Mouse (Mus musculus): ENCODE data around the gene Pkig.

Pkig gene

DNA sequence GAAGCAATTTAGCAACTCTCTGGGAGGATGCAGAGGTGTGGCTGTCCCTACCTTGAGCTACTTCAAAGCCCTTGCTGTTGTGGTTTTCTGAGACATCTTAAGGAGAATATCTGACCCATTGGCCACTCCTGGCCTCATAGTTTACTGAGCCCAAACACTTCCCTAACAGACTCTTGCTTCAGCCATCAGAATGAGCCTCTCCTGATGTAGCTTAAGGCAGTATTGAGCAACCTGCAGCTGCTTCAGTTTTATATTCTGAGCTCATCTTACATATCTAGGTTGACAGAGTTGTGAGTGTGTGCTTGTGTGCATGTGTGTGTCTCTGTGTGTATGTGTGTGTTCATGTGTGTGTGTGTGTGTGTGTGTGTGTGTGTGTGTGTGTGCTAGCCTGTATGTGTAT lies 108.1 kb downstream of the Pkig start:
- DNase-seq, result no peak

DNA sequence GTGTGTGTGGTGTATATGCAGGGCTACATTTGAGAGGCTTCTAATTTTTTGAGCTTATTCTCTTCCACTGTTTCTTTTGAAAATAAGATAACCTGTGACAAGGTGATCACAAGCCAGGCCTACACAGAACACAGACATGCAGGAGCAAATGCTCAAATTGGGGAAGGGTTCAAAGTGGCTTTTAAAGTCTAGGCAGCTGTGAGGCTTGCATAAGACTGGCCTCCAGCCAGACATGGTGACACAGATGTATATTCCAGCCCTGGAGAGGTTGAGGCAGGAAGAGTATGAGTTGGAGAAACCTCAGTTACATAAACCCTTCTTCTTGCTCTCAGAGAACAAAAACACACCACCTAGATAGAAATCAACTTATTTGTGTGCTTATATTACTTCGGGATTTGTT lies 108.7 kb downstream of the Pkig start:
- DNase-seq, result no peak

DNA sequence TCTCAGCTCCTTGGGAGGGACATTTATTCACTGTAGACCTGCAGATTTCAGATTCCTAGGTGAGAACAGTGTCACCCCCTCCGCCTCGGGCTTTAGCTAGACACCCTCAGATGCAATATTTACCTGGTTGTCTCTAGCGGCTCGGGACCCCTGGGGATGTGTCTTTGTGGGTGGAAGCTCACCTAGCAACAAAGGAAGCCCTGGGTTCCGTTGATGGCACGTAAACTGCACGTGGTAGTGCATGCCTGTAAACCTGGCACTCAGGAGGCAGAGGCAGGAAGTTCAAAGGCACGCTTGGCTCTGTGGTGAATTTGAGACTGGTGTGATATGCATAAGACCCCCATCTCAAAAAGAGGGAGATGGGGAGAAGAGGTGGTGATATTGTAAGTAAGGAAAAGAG lies 112.5 kb downstream of the Pkig start:
- DNase-seq, result no peak

Data from layer of hippocampus, adult 9-11 months (tissue).